Mouse (Mus musculus): ENCODE data around the gene Mbtd1. TPM values are rescaled to one million over a fixed set of nuclear protein-coding genes. Genes with fewer than 3 reads are reported as not detected.

Mbtd1 gene
- polyA plus RNA-seq (2015; fragmentation: Nextera tagmentation; extraction: Ambion mirVana), result 11.8 and 14.0 TPM in 2 replicates

DNA sequence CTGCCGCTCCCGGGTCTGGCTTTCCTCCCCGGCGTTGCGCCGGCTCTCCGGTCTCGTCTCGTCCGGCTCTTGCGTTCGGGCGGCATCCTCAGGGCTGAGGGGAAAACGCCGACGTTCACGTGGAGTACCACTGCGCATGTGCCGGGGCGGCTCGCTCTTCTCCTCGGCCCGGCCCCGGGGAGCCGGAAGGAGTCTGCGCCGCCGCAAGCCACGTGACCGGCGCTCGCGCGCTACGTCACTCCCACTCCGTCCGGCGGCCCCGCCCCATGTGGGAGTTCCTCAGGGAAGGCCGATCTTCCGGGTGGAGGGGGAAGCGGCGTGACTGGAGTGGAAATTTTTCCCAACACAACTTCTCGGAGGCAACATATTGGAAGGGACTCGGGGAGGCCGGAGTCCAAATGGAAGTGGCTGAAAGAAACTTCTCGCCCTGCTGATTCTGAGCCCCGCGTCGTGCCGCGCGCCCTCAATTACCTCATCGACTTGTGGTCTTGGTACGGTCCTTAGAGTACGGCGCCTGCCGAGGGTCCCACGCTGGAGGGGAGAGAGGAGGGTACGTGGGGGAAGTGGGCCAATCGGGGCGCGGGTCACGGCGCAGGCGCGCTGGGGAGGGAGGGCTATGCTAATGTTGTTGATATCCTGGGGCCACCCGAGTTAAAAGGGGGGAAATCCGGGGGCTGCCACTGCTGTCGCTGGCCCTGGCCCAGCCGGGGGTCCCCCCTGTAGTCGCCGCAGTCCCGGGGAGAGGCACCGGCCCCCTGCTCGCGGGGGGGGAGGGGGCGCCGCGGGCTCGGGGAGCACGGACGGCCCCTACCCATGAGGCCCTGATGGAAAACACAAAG lies at the start of gene Mbtd1, which contains the start of gene Utp18:
Gene Mbtd1, plus strand, starts transcription at position 281 of the 839 bp plus-strand sequence.
Gene Utp18, minus strand, starts transcription at position 195 of the 839 bp plus-strand sequence.

DNA sequence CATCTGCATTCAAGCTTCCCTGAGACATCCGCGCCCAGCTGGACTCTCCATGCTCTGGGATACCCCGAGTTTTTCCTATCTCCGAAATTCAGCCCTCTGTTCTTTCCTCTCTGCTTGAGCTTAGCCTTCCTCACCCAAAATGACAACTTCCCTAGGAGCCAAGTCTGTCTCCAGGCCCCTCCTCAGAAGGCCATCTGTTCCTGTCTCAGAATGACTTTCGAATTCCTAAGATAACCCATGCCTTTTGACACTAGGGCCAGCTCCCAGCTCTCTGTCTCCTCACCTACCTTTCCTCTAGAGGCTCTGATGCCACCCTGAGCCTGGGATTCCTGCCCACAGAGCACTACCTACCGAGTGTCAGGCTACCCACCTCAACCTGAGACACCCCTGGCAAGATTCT lies 70.5 kb downstream of the Mbtd1 start, which contains the start of gene Nme2:
Gene Nme2, minus strand, starts transcription at position 101 of the 400 bp plus-strand sequence.

DNA sequence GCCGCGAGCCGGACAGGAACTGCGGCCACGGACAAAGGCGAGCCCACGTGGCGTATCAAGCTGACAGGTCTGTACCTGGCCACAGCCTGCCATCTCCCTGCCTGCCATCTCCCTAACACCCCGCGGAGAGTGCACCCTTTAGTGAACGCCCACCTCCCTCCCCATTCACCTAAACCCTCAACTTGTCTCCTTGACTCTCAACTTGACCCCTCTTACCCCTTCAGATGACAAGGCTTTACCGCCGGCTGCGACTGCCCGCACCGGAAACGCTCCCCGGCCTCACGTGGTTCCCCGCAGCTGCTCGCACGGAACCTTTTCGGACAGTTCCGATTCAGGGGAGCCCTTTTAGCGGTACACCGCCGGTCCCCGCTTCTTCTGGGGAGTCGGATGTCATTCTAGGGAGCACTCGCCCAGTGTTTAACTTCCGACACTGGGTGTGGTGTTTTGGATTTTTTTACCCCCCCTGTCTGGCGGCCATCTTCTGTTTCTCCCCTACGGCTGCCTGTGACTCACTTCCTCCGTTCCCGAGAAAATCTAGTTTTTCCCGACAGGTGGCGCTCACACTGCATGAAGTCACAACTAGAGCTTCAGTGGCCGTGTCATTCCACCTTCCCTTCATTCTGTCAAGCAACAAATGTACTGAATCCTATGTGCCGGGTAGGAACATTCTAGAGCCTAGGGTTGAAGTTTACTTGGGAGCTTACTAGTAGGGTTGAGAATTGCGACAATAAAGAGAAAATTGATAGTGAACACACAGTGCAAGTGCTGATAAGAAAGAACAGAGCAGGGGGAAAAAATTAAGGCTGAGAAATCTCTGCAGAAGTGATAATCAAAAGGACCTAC lies 82.6 kb downstream of the Mbtd1 start, which contains the start of the genes Gm20390 and Nme1:
Gene Gm20390, minus strand, starts transcription at position 289 of the 843 bp plus-strand sequence.
Gene Nme1, minus strand, starts transcription at position 517 of the 843 bp plus-strand sequence.

DNA sequence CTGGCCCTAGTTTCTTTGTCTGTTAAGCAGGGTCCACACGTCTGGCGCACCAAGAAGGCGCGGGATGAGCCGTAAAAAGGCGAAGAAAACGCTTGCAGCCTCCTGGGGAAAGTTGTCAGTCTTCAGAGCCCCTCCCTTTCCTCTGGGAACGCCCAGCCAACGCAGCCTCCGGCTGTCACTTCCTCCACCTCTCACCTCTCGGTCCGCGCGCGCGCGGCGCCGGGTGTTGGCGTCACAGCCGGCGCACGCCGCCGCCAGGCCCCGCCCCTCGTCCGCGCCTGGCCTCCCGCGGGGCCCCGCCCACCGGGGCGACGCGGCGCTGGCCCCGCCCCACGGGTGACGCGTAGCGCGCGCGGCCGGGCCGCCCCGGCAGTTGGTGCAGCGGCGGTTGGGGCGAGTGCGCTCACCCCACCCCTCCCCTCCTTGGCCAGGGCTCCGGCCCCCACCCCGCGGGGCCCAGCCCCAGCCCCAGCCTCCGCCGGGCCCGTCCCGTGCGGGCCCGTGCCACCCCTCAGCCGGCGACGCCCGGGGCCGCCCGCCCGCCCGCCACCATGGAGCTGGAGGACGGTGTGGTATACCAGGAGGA lies 110.2 kb downstream of the Mbtd1 start, which contains the start of gene Spag9:
Gene Spag9, plus strand, starts transcription at position 372 of the 586 bp plus-strand sequence.

Other genes with a start within 250 kb of the Mbtd1 start
- gene Utp18, start 86 bp upstream of the Mbtd1 start, polyA plus RNA-seq (2015; fragmentation: Nextera tagmentation; extraction: Ambion mirVana), result 23.6 and 26.5 TPM in 2 replicates
- 138 and 150 TPM in 2 replicates for gene Nme2, start 70.4 kb downstream of the Mbtd1 start, polyA plus RNA-seq (2015; fragmentation: Nextera tagmentation; extraction: Ambion mirVana)
- 359 and 393 TPM in 2 replicates for gene Gm20390, start 82.4 kb downstream of the Mbtd1 start, polyA plus RNA-seq (2015; fragmentation: Nextera tagmentation; extraction: Ambion mirVana)
- 278 and 348 TPM in 2 replicates for gene Nme1, start 82.7 kb downstream of the Mbtd1 start, polyA plus RNA-seq (2015; fragmentation: Nextera tagmentation; extraction: Ambion mirVana)
- gene Spag9, start 110.2 kb downstream of the Mbtd1 start, polyA plus RNA-seq (2015; fragmentation: Nextera tagmentation; extraction: Ambion mirVana), result 94.7 and 103 TPM in 2 replicates

Data from neural tube, postnatal 0 days (tissue).